Mouse (Mus musculus) heart, postnatal 0 days (tissue): ENCODE data around the gene Ulk2. TPM values are rescaled to one million over a fixed set of nuclear protein-coding genes. Genes with fewer than 3 reads are reported as not detected.

Experiments
- ATAC-seq: fragments of 200-750 bp; cut with Nextera tagmentation; 2 replicates; pipeline ENCODE4 v1.8.0; 2017; ENCODE audit warnings: low read depth, moderate number of reproducible peaks, moderate library complexity; ENCODE audit not compliant: insufficient read depth
- DNase-seq: peaks from one replicate; pipeline ENCODE4 v3.0.0-alpha.2; 2016; ENCODE audit warnings: low spot score
- H3K27ac ChIP-seq: fragments of 300-500 bp; sonication (generic); 2 replicates; pipeline ENCODE4 v1.5.1; 2014; ENCODE audit warnings: low read depth, mild to moderate bottlenecking
- H3K27me3 ChIP-seq: fragments of 300-500 bp; sonication (generic); 2 replicates; pipeline ENCODE4 v1.6.1; 2014; ENCODE audit warnings: low read length, mixed read lengths; ENCODE audit not compliant: control insufficient read depth, insufficient read depth
- H3K36me3 ChIP-seq: fragments of 300-500 bp; sonication (generic); replicated peaks from 2 replicates; pipeline ENCODE4 v1.6.1; 2014; ENCODE audit warnings: low read length, mixed read lengths; ENCODE audit not compliant: control insufficient read depth, insufficient read depth
- H3K4me1 ChIP-seq: fragments of 300-500 bp; sonication (generic); 2 replicates; pipeline ENCODE4 v1.6.1; 2014; ENCODE audit warnings: antibody characterized with exemption; ENCODE audit not compliant: control insufficient read depth, insufficient read depth
- H3K4me2 ChIP-seq: fragments of 300-500 bp; sonication (generic); 2 replicates; pipeline ENCODE4 v1.6.1; 2014; ENCODE audit warnings: low read depth, mild to moderate bottlenecking, low read length, moderate library complexity
- H3K4me3 ChIP-seq: fragments of 300-500 bp; sonication (generic); 2 replicates; pipeline ENCODE4 v1.5.1; 2014; ENCODE audit warnings: low read depth, low read length
- H3K9ac ChIP-seq: fragments of 300-500 bp; sonication (generic); replicated peaks from 2 replicates; pipeline ENCODE4 v1.6.1; 2014; ENCODE audit warnings: low read depth, low read length, mixed read lengths
- H3K9me3 ChIP-seq: fragments of 300-500 bp; sonication (generic); replicated peaks from 2 replicates; pipeline ENCODE4 v1.6.1; 2016; ENCODE audit warnings: low read length; ENCODE audit not compliant: control insufficient read depth
- CTCF ChIP-seq: IDR thresholded peaks from 2 replicates; pipeline ENCODE4 v1.5.1; 2016; ENCODE audit warnings: antibody characterized with exemption, control low read depth, low read depth
- EP300 ChIP-seq: IDR thresholded peaks from 2 replicates; pipeline ENCODE4 v1.6.1; 2016; ENCODE audit warnings: antibody characterized with exemption, low read depth
- WGBS: fragments of 180-500 bp; shearing (Covaris S2); extraction: QIAGEN DNeasy Blood & Tissue Kit; methylation state at CpG from one replicate; pipeline ENCODE4 v1.1.7; 2014; 5-methylcytosine and 5-hydroxymethylcytosine counted together
- polyA plus RNA-seq: library from polyadenylated mRNA; unstranded; fragments of >200 nt; fragmentation: Nextera tagmentation; extraction: Ambion mirVana; gene quantifications from 2 replicates; pipeline ENCODE4 v1.2.1, GENCODE M21; 2015
- total RNA-seq: library from RNA; depleted of rRNA; stranded (reverse); fragments of >200 nt; gene quantifications from 2 replicates; pipeline ENCODE4 v1.2.3, GENCODE M21; 2014; ENCODE audit warnings: low replicate concordance; rRNA removed

Gene Ulk2
- total RNA-seq = 33.8 and 41.0 TPM in 2 replicates
- polyA plus RNA-seq = 8.6 and 9.2 TPM in 2 replicates

DNA sequence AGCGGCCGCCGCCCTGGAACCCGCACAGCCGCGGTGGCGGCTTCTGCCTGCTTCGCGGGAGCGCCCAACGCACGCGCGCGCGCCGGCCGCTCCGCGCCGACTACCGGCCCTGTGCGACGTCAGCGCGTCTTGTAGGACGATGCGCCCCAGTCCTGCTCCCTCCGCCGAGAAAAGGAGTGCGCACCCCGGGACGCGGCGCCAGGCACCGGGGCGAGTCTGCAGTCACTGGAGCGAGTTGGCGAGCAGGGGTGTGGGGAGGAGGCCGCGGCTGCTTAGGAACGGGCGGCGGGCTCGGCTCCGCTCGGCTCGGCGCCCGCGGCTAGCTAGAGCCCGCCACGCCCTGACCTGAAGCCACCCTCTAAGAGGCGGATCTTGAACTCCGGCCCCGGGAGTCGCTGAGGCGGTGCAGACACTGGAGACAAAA, at the start of gene Ulk2:
Gene Ulk2, minus strand, starts transcription at position 86 of the 424 bp plus-strand sequence.
- ATAC-seq = peak; percentile 88
- Histone ChIP-seq H3K9ac (peak within 1 kb of the TSS; percentile 94), H3K27ac (peak within 1 kb of the TSS; percentile 90), H3K36me3 (peaks cover 11% of the 10 kb centered on the region), H3K27me3 (no peaks in the 10 kb centered on the region), H3K4me2 (peak within 1 kb of the TSS; percentile 88), H3K9me3 (no peaks in the 10 kb centered on the region), H3K4me1 (peaks cover 5% of the 10 kb centered on the region; the same call in 1 of the 2 replicates), H3K4me3 (peak within 1 kb of the TSS; percentile 76)
- WGBS = 1% methylated on average over 41 of the region's 58 CpGs
- DNase-seq = peak; percentile 83
- TF ChIP-seq EP300 = no peak; the same call in 1 of the 2 replicates
- TF ChIP-seq CTCF = no peak

GRCm38 (mm10) chr11:61882183-61882582, 27.3 kb upstream of the Ulk2 start:
- Histone ChIP-seq H3K36me3 (peaks cover 58% of the 10 kb centered on the region), H3K9ac (no peak overlapping the region), H3K27me3 (no peaks in the 10 kb centered on the region), H3K4me2 (no peak overlapping the region), H3K4me3 (no peak overlapping the region), H3K4me1 (no peaks in the 10 kb centered on the region), H3K27ac (no peak overlapping the region), H3K9me3 (no peaks in the 10 kb centered on the region)
- DNase-seq = peak; percentile 33
- WGBS = 73% methylated on average over 5 of the region's 5 CpGs
- no peak for ATAC-seq
- TF ChIP-seq EP300 = no peak
- peak; percentile 35; the same call in 1 of the 2 replicates for TF ChIP-seq CTCF

- TF ChIP-seq CTCF (no peak), EP300 (no peak)
- H3K27ac ChIP-seq = no peak overlapping the region
- no peaks in the 10 kb centered on the region for H3K27me3 ChIP-seq
- H3K9me3 ChIP-seq = no peaks in the 10 kb centered on the region
- DNase-seq (no peak), ATAC-seq (no peak)
- no peak overlapping the region for H3K4me2 ChIP-seq
- H3K4me1 ChIP-seq = no peaks in the 10 kb centered on the region
- peaks cover 65% of the 10 kb centered on the region for H3K36me3 ChIP-seq
- no peak overlapping the region for H3K9ac ChIP-seq
- H3K4me3 ChIP-seq = no peak overlapping the region
Measured at GRCm38 (mm10) chr11:61879921-61880320, 25.0 kb upstream of the Ulk2 start.

- Histone ChIP-seq H3K4me2 (no peak overlapping the region), H3K27me3 (no peaks in the 10 kb centered on the region), H3K27ac (no peak overlapping the region), H3K9ac (no peak overlapping the region), H3K36me3 (peaks cover 78% of the 10 kb centered on the region), H3K4me1 (no peaks in the 10 kb centered on the region), H3K9me3 (no peaks in the 10 kb centered on the region), H3K4me3 (no peak overlapping the region)
- no peak for ATAC-seq
- WGBS = 89% methylated on average over 5 of the region's 5 CpGs
- no peak for DNase-seq
- TF ChIP-seq EP300 = no peak
Measured at GRCm38 (mm10) chr11:61871881-61872280, 17.0 kb upstream of the Ulk2 start.

DNA sequence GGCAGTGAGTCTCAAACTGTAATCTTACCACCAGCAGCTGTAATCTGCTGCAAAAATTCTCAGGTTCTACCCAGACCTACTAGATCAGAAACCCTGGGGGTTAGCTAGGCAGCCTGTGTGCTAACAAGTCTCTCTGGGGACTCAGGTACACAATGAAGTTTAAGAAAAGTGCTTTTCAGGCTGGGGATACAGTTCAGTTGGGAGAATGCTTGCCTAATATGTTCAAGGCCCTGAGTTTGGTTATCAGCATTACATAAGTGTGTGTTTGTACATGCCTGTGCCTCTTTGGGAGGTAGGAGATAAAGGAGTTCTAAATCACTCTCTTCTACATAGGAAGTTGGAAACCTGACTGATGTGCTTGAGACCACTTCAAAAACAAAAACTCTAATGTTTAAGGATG, 12.0 kb upstream of the Ulk2 start:
- Histone ChIP-seq H3K27ac (no peak overlapping the region), H3K4me2 (no peak overlapping the region), H3K27me3 (no peaks in the 10 kb centered on the region), H3K4me3 (no peak overlapping the region), H3K36me3 (peaks cover 36% of the 10 kb centered on the region), H3K4me1 (no peaks in the 10 kb centered on the region), H3K9me3 (no peaks in the 10 kb centered on the region), H3K9ac (no peak overlapping the region)
- TF ChIP-seq EP300 (no peak), CTCF (no peak)
- no peak for DNase-seq
- ATAC-seq = no peak

- Histone ChIP-seq H3K27me3 (no peaks in the 10 kb centered on the region), H3K4me2 (no peak overlapping the region), H3K4me3 (no peak overlapping the region), H3K9me3 (no peaks in the 10 kb centered on the region), H3K9ac (no peak overlapping the region), H3K27ac (no peak overlapping the region), H3K4me1 (no peaks in the 10 kb centered on the region), H3K36me3 (no peaks in the 10 kb centered on the region)
- TF ChIP-seq EP300 (no peak), CTCF (no peak)
- WGBS = 56% methylated on average over 6 of the region's 6 CpGs
- ATAC-seq = no peak
- no peak for DNase-seq
Measured at GRCm38 (mm10) chr11:61861781-61862547, 7.1 kb upstream of the Ulk2 start.
